8 mouse cellular contexts compared by ENCODE assay signal in the genomic region with DNA sequence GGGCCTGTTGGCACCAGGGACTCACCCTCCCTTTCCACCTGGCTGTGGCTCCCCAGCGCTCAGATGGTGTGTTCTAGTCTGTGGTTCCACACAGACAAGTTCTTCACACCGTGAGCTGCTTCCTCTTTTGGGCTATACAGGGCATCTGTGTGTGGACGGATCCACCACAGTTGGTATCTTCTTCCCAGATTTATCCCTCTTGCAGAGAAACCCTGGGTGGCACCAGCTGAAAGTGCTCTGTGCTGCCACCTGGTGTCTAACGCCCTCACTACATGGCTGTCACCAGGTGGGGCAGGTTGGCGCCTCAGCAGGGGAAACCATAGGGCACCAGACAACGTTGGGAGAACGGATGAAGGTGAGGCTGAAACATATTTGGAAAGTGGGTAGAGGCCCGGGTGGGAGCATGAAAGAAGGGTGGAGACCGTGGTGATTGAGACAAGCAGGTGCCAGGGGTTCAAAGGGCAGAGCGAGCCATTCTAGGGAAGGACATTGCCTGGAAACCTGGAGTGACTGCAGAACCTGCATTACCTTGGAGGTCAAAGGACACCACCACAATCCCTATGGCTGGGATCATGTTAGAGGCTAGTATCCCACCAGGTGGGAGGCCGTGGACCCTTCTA. TPM values are rescaled to one million over a fixed set of nuclear protein-coding genes. Genes with fewer than 3 reads are reported as not detected.
DNase-seq lines count a peak whose midpoint lies in the region; ATAC-seq and TF ChIP-seq lines count a peak whose summit lies in the region.

No protein-coding gene starts in this region.

- H3K9me3 ChIP-seq in hindbrain, embryonic 10.5 days: no peaks in the 10 kb centered on the region
- no peaks in the 10 kb centered on the region for H3K9me3 ChIP-seq in hindbrain, embryonic 16.5 days (ENCODE audit: control insufficient read depth, low read length)
- no peaks in the 10 kb centered on the region for H3K9me3 ChIP-seq in intestine, postnatal 0 days (ENCODE audit: control insufficient read depth)
- no peaks in the 10 kb centered on the region for H3K9me3 ChIP-seq in midbrain, postnatal 0 days (ENCODE audit: low read length)

- 26% methylated on average over 11 of the region's 11 CpGs for WGBS in hindbrain, embryonic 10.5 days
- WGBS in hindbrain, embryonic 16.5 days: 24% methylated on average over 11 of the region's 11 CpGs
- 18% methylated on average over 11 of the region's 11 CpGs for WGBS in intestine, postnatal 0 days
- WGBS in midbrain, postnatal 0 days: 24% methylated on average over 11 of the region's 11 CpGs

- H3K9ac ChIP-seq in hindbrain, embryonic 16.5 days (ENCODE audit: low read depth, low read length): no peak overlapping the region
- no peak overlapping the region for H3K9ac ChIP-seq in intestine, postnatal 0 days (ENCODE audit: low read depth, low read length)
- H3K9ac ChIP-seq in midbrain, postnatal 0 days (replicated peaks; ENCODE audit: low read length, poor library complexity, severe bottlenecking): no peak overlapping the region

- H3K4me3 ChIP-seq in hindbrain, embryonic 10.5 days: no peak overlapping the region
- H3K4me3 ChIP-seq in hindbrain, embryonic 16.5 days (ENCODE audit: low read length): no peak overlapping the region
- H3K4me3 ChIP-seq in intestine, postnatal 0 days (ENCODE audit: low read depth, low read length): no peak overlapping the region
- H3K4me3 ChIP-seq in midbrain, postnatal 0 days (ENCODE audit: low read depth, low read length): no peak overlapping the region

- no peak overlapping the region for H3K27ac ChIP-seq in hindbrain, embryonic 10.5 days
- H3K27ac ChIP-seq in hindbrain, embryonic 16.5 days (ENCODE audit: low read depth, low read length): no peak overlapping the region
- no peak overlapping the region for H3K27ac ChIP-seq in intestine, postnatal 0 days (ENCODE audit: low read depth, low read length)
- H3K27ac ChIP-seq in midbrain, postnatal 0 days (ENCODE audit: low read depth, low read length): no peak overlapping the region

- intact Hi-C loops in left cerebral cortex, postnatal 36 days (cut with DNase I): loop anchor here (2.0 to 5.0 kb wide), 2 partner anchors 64 to 72 kb away; no protein-coding TSS in a partner anchor

- peak; percentile 73 for DNase-seq in hindbrain, embryonic 10.5 days (ENCODE audit: low spot score)
- peak; percentile 92 to 95 for DNase-seq in cerebellum, postnatal 10 days
- DNase-seq in frontal cortex, postnatal 25 days (ENCODE audit: low spot score in 2 of 2): peak; percentile 81 to 88
- peak; percentile 84 to 88 for DNase-seq in left cerebral cortex, postnatal 36 days (ENCODE audit: low spot score in 2 of 2)
- peak; percentile 63 for DNase-seq in midbrain, postnatal 0 days (ENCODE audit: low spot score)
- DNase-seq in spleen, postnatal 36 days (ENCODE audit: low spot score in 2 of 2): peak; percentile 48 to 49

- peaks cover 54% of the 10 kb centered on the region for H3K4me1 ChIP-seq in hindbrain, embryonic 10.5 days (replicated peaks)
- peaks cover 15% of the 10 kb centered on the region for H3K4me1 ChIP-seq in hindbrain, embryonic 16.5 days (ENCODE audit: control insufficient read depth, insufficient read depth, low read depth, low read length)
- peaks cover 9% of the 10 kb centered on the region; the same call in 1 of the 2 replicates for H3K4me1 ChIP-seq in intestine, postnatal 0 days (replicated peaks; ENCODE audit: control insufficient read depth, insufficient read depth, low read length)
- 0 out of 2 replicates have a peak, but pooled peaks cover 3% of the 10 kb centered on the region for H3K4me1 ChIP-seq in midbrain, postnatal 0 days (ENCODE audit: insufficient read depth, low read length)

- no peak for ATAC-seq in hindbrain, embryonic 16.5 days
- ATAC-seq in intestine, postnatal 0 days: peak; percentile 71
- ATAC-seq in midbrain, postnatal 0 days (ENCODE audit: low FRiP score): 0 out of 2 replicates have a peak, but pooled peaks have one; percentile 17

- H3K36me3 ChIP-seq in hindbrain, embryonic 10.5 days: peaks cover 11% of the 10 kb centered on the region
- no peaks in the 10 kb centered on the region for H3K36me3 ChIP-seq in hindbrain, embryonic 16.5 days (ENCODE audit: control insufficient read depth, insufficient read depth, low read length)
- H3K36me3 ChIP-seq in intestine, postnatal 0 days (ENCODE audit: control insufficient read depth, insufficient read depth): no peaks in the 10 kb centered on the region
- peaks cover 7% of the 10 kb centered on the region for H3K36me3 ChIP-seq in midbrain, postnatal 0 days (ENCODE audit: insufficient read depth, low read length)

- no peak overlapping the region for H3K4me2 ChIP-seq in hindbrain, embryonic 16.5 days (ENCODE audit: low read length)
- H3K4me2 ChIP-seq in intestine, postnatal 0 days (replicated peaks; ENCODE audit: low read depth): no peak overlapping the region
- H3K4me2 ChIP-seq in midbrain, postnatal 0 days (ENCODE audit: low read depth, low read length, poor library complexity, severe bottlenecking): no peak overlapping the region

- TF ChIP-seq CTCF in intestine, postnatal 0 days (IDR thresholded peaks at IDR 0.05; ENCODE audit: low read depth): peak; percentile 98
- TF ChIP-seq CTCF in midbrain, postnatal 0 days (IDR thresholded peaks at IDR 0.05): peak; percentile 93

- H3K27me3 ChIP-seq in hindbrain, embryonic 10.5 days (ENCODE audit: insufficient read depth, poor library complexity, severe bottlenecking): peaks cover 31% of the 10 kb centered on the region
- no peaks in the 10 kb centered on the region for H3K27me3 ChIP-seq in hindbrain, embryonic 16.5 days (replicated peaks; ENCODE audit: control insufficient read depth, insufficient read depth, low read length)
- H3K27me3 ChIP-seq in intestine, postnatal 0 days (replicated peaks; ENCODE audit: control insufficient read depth, insufficient read depth, low read length): no peaks in the 10 kb centered on the region
- no peaks in the 10 kb centered on the region for H3K27me3 ChIP-seq in midbrain, postnatal 0 days (ENCODE audit: insufficient read depth, low read length)

RNA-seq across cellular contexts. Expression of a gene that starts 12.0 kb away (rescaled TPM):
- 0.46 and 0.48 TPM in 2 replicates for polyA plus RNA-seq in hindbrain, embryonic 10.5 days (2016; fragmentation: Nextera tagmentation; extraction: Ambion mirVana)
- 0.91 and 1.3 TPM in 2 replicates for polyA plus RNA-seq in hindbrain, embryonic 16.5 days (2015; fragmentation: Nextera tagmentation; extraction: Ambion mirVana)
- 3.2 and 3.9 TPM in 2 replicates for polyA plus RNA-seq in intestine, postnatal 0 days (2015; fragmentation: Nextera tagmentation; extraction: Ambion mirVana)
- 1 to 10 TPM; 2.0 to 3.0 TPM for total RNA-seq in left cerebral cortex, postnatal 36 days (2021)
- total RNA-seq in midbrain, postnatal 0 days (2014; rRNA removed): 1.7 and 3.6 TPM in 2 replicates
- polyA plus RNA-seq in midbrain, postnatal 0 days (2015; fragmentation: Nextera tagmentation; extraction: Ambion mirVana): 0.72 and 0.99 TPM in 2 replicates
